Mouse (Mus musculus): Measurements from ENCODE around the gene Gm10570.

- TF ChIP-seq CTCF (IDR thresholded peaks at IDR 0.05) (no peak), POLR2A (IDR thresholded peaks at IDR 0.05; ENCODE audit: insufficient read depth, low read depth, low read length) (peak; percentile 66)
These were observed 4.1 kb upstream of the Gm10570 start for GRCm38 (mm10) chr4:130312526-130312925.

Measured in heart, adult 2 months (tissue).